Mouse (Mus musculus) liver, embryonic 11.5 days (tissue): ENCODE results near the gene Als2cl. TPM values are rescaled to one million over a fixed set of nuclear protein-coding genes. Genes with fewer than 3 reads are reported as not detected.

Source experiments
- ATAC-seq: fragments of 200-750 bp; cut with Nextera tagmentation; replicated peaks from 2 replicates; pipeline ENCODE4 v1.8.0; 2017; ENCODE audit warnings: moderate number of reproducible peaks, mild to moderate bottlenecking, moderate TSS enrichment, moderate library complexity; ENCODE audit not compliant: low FRiP score
- DNase-seq: peaks from one replicate; pipeline ENCODE4 v3.0.0-alpha.2; 2017; ENCODE audit warnings: low spot score
- H3K27ac ChIP-seq: fragments of 300-500 bp; sonication (generic); 2 replicates; pipeline ENCODE4 v1.5.1; 2014; ENCODE audit warnings: mild to moderate bottlenecking, low read depth, low read length, control low read depth
- H3K27me3 ChIP-seq: fragments of 300-500 bp; sonication (generic); replicated peaks from 2 replicates; pipeline ENCODE4 v1.6.1; 2014; ENCODE audit warnings: low read length, mixed read lengths; ENCODE audit not compliant: control insufficient read depth, insufficient read depth
- H3K36me3 ChIP-seq: fragments of 300-500 bp; sonication (generic); 2 replicates; pipeline ENCODE4 v1.6.1; 2014; ENCODE audit warnings: mild to moderate bottlenecking, low read length, moderate library complexity, mixed read lengths; ENCODE audit not compliant: control insufficient read depth, insufficient read depth
- H3K4me1 ChIP-seq: fragments of 300-500 bp; sonication (generic); replicated peaks from 2 replicates; pipeline ENCODE4 v1.6.1; 2014; ENCODE audit warnings: low read length, mixed read lengths; ENCODE audit not compliant: control insufficient read depth, insufficient read depth
- H3K4me2 ChIP-seq: fragments of 300-500 bp; sonication (generic); 2 replicates; pipeline ENCODE4 v1.6.1; 2014; ENCODE audit warnings: mild to moderate bottlenecking, control low read depth, moderate library complexity
- H3K4me3 ChIP-seq: fragments of 300-500 bp; sonication (generic); 2 replicates; pipeline ENCODE4 v1.5.1; 2014; ENCODE audit warnings: low read depth, low read length, control low read depth
- H3K9ac ChIP-seq: fragments of 300-500 bp; sonication (generic); 2 replicates; pipeline ENCODE4 v1.6.1; 2014; ENCODE audit warnings: low read depth, low read length, control low read depth
- H3K9me3 ChIP-seq: fragments of 300-500 bp; sonication (generic); 2 replicates; pipeline ENCODE4 v1.6.1; 2016; ENCODE audit warnings: low read length, inconsistent platforms, mixed read lengths; ENCODE audit not compliant: control insufficient read depth
- WGBS: fragments of 180-500 bp; shearing (Covaris S2); extraction: QIAGEN DNeasy Blood & Tissue Kit; methylation state at CpG from one replicate; pipeline ENCODE4 v1.1.7; 2014; 5-methylcytosine and 5-hydroxymethylcytosine counted together
- polyA plus RNA-seq: library from polyadenylated mRNA; unstranded; fragments of >200 nt; fragmentation: Nextera tagmentation; extraction: Ambion mirVana; gene quantifications from 2 replicates; pipeline ENCODE4 v1.2.1, GENCODE M21; 2014

Gene Als2cl
- polyA plus RNA-seq, 1 experiment from 2014 or later: 2.5 TPM

- no peak overlapping the region for H3K4me2 ChIP-seq
- peaks cover 4% of the 10 kb centered on the region for H3K4me1 ChIP-seq
- ATAC-seq: no peak
- WGBS: 83% methylated on average over 6 of the region's 6 CpGs
- no peak overlapping the region for H3K9ac ChIP-seq
- no peak overlapping the region for H3K27ac ChIP-seq
- H3K36me3 ChIP-seq: no peaks in the 10 kb centered on the region
- DNase-seq: no peak
- no peaks in the 10 kb centered on the region for H3K27me3 ChIP-seq
- no peaks in the 10 kb centered on the region for H3K9me3 ChIP-seq
- no peak overlapping the region for H3K4me3 ChIP-seq
Observed at GRCm38 (mm10) chr9:110901204-110901603, 21.5 kb downstream of the Als2cl start.

DNA sequence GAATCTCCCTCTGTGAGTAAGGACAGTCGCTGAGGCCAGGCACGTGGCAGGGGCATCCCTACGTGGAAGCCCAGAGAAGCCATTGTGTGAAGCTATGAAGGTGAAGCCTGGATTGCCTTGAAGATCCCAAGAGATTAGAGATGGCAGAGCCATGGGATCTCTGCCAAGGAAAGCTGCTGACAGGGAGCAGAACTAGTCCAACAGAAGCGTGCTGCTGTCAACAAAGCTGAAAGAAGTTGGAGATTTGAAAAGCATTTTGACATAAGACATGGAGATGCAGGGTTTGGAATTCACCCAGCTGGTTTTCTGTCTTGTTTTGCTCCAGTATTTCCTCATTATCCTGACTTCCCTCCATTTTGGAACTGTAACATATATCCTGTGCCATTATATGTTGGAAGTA is 22.6 kb downstream of the Als2cl start:
- no peak for ATAC-seq

GRCm38 (mm10) chr9:110907201-110907837 is 27.6 kb downstream of the Als2cl start:
- no peak for DNase-seq
- no peak overlapping the region for H3K4me3 ChIP-seq
- no peak overlapping the region for H3K4me2 ChIP-seq
- H3K36me3 ChIP-seq: no peaks in the 10 kb centered on the region
- no peaks in the 10 kb centered on the region for H3K4me1 ChIP-seq
- ATAC-seq: no peak
- no peaks in the 10 kb centered on the region for H3K9me3 ChIP-seq
- H3K27me3 ChIP-seq: no peaks in the 10 kb centered on the region; the same call in 1 of the 2 replicates
- H3K27ac ChIP-seq: no peak overlapping the region
- H3K9ac ChIP-seq: no peak overlapping the region
- WGBS: 92% methylated on average over 11 of the region's 11 CpGs

More for the DNA sequence above, 22.6 kb downstream of the Als2cl start:
- Histone ChIP-seq H3K27me3 (no peaks in the 10 kb centered on the region), H3K27ac (no peak overlapping the region), H3K9ac (no peak overlapping the region), H3K4me1 (no peaks in the 10 kb centered on the region), H3K36me3 (no peaks in the 10 kb centered on the region), H3K9me3 (no peaks in the 10 kb centered on the region), H3K4me3 (no peak overlapping the region), H3K4me2 (no peak overlapping the region)
- WGBS: 85% methylated on average over 4 of the region's 4 CpGs
- DNase-seq: no peak

DNA sequence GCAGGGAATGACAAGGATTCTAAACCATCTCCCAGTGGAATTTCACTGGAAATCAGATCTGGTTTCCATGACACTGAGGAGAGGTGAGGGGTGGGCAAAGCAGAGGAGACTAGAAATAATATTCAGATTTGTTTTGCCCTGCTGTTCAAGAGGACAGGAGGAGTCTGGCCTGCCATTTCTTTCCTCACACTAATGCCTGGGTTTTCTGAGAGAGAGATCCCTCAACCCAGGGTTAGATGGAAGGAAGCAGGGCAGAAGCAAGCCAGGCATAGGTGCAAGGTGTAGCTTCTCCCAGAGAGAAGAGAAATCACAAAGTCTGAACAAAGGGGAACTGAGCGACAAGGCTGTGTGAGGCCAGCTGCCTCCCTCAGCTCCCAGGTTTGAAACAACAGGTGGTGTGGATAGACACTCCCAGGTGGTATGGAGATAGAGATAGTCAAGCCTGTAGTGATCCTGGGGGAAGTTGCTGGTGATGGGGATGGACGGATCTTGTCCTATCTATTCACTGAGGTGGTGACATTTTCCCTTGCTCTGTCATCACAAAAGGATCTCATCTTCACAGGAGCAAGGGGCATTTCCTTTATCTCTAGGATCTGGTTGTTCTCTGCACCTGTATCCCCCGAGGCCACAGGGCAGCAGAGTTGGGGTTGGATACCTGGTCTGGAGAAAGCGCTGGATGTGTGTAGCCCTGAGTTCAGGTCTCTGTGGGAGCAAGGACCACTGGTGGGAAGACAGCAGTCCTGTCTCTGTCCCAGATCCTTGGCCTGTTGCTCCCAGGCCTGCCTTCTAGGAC is 28.4 kb downstream of the Als2cl start:
- DNase-seq (no peak), ATAC-seq (no peak)
- Histone ChIP-seq H3K9ac (no peak overlapping the region), H3K27me3 (no peaks in the 10 kb centered on the region; the same call in 1 of the 2 replicates), H3K27ac (no peak overlapping the region), H3K36me3 (no peaks in the 10 kb centered on the region), H3K4me3 (no peak overlapping the region), H3K4me1 (no peaks in the 10 kb centered on the region), H3K4me2 (no peak overlapping the region), H3K9me3 (no peaks in the 10 kb centered on the region)
- 77% methylated on average over 4 of the region's 4 CpGs for WGBS

- H3K9me3 ChIP-seq: no peaks in the 10 kb centered on the region
- no peak overlapping the region for H3K27ac ChIP-seq
- H3K9ac ChIP-seq: no peak overlapping the region
- DNase-seq (no peak), ATAC-seq (no peak)
- H3K4me2 ChIP-seq: no peak overlapping the region
- no peaks in the 10 kb centered on the region for H3K4me1 ChIP-seq
- H3K4me3 ChIP-seq: no peak overlapping the region
- H3K27me3 ChIP-seq: no peaks in the 10 kb centered on the region; the same call in 1 of the 2 replicates
- no peaks in the 10 kb centered on the region for H3K36me3 ChIP-seq
- WGBS: 89% methylated on average over 3 of the region's 3 CpGs
Observed at GRCm38 (mm10) chr9:110908631-110909016, 29.0 kb downstream of the Als2cl start.

DNA sequence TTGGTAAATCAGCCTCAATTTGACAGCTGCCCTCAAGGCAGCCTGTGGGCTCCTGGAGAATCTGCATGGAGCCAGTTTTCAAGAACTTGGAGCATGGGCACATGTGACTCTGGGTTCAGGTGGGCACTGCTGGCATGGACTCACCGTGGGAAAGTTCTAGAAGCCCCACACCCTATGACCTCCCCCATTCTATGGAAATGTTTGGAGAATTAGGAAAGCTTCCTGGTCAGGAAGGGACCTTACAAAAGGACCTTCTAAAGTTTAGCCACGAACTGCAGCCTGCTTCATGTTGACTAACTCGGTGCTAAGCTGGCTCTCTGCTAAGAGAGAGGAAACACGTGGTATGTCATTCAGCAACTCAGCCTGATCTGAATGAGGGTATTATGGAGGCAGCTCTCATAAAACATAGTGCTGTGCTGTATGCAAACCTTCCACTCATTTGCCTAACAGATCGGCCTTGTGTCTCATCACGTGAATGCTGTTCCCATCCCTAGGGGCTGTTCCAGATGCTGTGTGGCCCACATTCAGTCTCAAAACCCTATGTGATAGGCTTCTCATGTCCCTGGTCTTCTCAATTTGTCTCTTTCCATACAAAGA is 29.8 kb downstream of the Als2cl start:
- Histone ChIP-seq H3K4me2 (no peak overlapping the region), H3K27me3 (no peaks in the 10 kb centered on the region; the same call in 1 of the 2 replicates), H3K27ac (no peak overlapping the region), H3K4me1 (no peaks in the 10 kb centered on the region), H3K9me3 (no peaks in the 10 kb centered on the region), H3K36me3 (no peaks in the 10 kb centered on the region), H3K4me3 (no peak overlapping the region), H3K9ac (no peak overlapping the region)
- DNase-seq (no peak), ATAC-seq (no peak)
- WGBS: 73% methylated on average over 6 of the region's 6 CpGs

- no peaks in the 10 kb centered on the region for H3K27me3 ChIP-seq
- ATAC-seq (no peak), DNase-seq (no peak)
- no peak overlapping the region for H3K4me3 ChIP-seq
- no peaks in the 10 kb centered on the region for H3K36me3 ChIP-seq
- H3K27ac ChIP-seq: no peak overlapping the region
- 49% methylated on average over 21 of the region's 21 CpGs for WGBS
- no peak overlapping the region for H3K4me2 ChIP-seq
- H3K9ac ChIP-seq: no peak overlapping the region
- H3K4me1 ChIP-seq: no peaks in the 10 kb centered on the region
- no peaks in the 10 kb centered on the region for H3K9me3 ChIP-seq
Observed at GRCm38 (mm10) chr9:110914631-110915236, 35.1 kb downstream of the Als2cl start.

GRCm38 (mm10) chr9:110915466-110915865 is 35.8 kb downstream of the Als2cl start:
- ATAC-seq (no peak), DNase-seq (no peak)
- H3K27me3 ChIP-seq: no peaks in the 10 kb centered on the region
- H3K9ac ChIP-seq: no peak overlapping the region
- no peak overlapping the region for H3K4me3 ChIP-seq
- H3K4me2 ChIP-seq: no peak overlapping the region
- no peaks in the 10 kb centered on the region for H3K9me3 ChIP-seq
- H3K36me3 ChIP-seq: no peaks in the 10 kb centered on the region
- 39% methylated on average over 8 of the region's 8 CpGs for WGBS
- no peaks in the 10 kb centered on the region for H3K4me1 ChIP-seq
- no peak overlapping the region for H3K27ac ChIP-seq
